Mouse (Mus musculus): ENCODE data around the gene Zic5.

Zic5 gene

DNA sequence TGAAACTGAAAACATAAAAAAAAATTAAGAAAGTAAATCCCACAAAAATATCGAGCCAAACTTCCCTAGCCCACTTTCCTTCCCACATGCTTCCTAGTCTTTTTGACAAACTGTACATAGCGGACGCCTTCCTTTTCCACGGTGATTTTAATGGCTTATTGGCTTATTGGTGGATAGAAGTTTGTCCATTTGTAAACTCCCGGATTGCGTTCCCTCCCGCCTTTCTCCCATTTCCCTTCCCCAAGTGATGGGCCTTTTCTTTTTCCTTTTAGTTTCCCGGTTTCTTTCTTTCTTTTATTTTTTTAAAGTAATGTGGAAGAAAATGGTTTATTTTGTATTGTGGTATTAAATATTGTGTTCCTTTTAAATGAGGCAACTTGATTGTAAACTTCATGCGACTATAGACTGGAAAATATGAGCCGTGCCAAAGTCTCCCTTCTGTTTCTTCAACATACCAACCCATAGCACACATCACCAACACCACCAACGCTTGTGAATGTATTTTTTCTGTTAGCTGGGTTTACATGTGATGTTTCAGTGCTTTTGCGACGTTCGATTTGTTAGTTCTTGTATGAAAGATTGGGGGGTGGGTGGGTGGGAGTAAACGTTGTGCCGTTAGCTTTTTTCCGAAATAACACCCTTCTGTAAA is 14.1 kb upstream of the Zic5 start:
- DNase-seq (ENCODE audit: low spot score in 2 of 2): no peak

GRCm38 (mm10) chr14:122478574-122479011 is 13.1 kb upstream of the Zic5 start:
- no peak for DNase-seq (ENCODE audit: low spot score in 2 of 2)

GRCm38 (mm10) chr14:122477971-122478573 is 12.6 kb upstream of the Zic5 start:
- no peak for DNase-seq (ENCODE audit: low spot score in 2 of 2)

DNA sequence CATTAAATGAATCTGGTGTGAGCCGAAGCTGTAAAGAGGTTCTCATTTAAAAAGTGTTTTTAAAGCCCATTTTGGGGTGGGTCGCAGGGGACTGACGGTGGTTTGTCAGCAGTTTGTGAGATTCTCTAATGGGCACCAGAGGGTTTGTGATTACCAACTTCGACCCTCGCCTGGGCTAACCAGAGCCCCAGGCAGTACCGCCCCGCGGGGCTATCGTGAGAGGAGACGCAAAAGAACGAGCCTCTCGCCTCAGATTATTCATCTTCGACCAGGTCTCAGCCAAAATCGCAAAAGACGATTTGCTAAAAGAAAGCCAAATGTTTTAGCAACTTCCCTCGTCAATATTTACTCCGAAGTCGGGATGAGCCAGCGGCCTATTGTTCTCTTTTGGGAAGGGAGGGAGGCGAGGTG is 11.8 kb upstream of the Zic5 start:
- no peak for DNase-seq (ENCODE audit: low spot score in 2 of 2)

- no peak for DNase-seq (ENCODE audit: low spot score in 2 of 2)
Measured at GRCm38 (mm10) chr14:122476822-122477215, 11.3 kb upstream of the Zic5 start.

- DNase-seq (ENCODE audit: low spot score in 2 of 2): no peak
Measured at GRCm38 (mm10) chr14:122476041-122476821, 10.8 kb upstream of the Zic5 start.

GRCm38 (mm10) chr14:122475557-122476040 is 10.1 kb upstream of the Zic5 start:
- DNase-seq (ENCODE audit: low spot score in 2 of 2): no peak

DNA sequence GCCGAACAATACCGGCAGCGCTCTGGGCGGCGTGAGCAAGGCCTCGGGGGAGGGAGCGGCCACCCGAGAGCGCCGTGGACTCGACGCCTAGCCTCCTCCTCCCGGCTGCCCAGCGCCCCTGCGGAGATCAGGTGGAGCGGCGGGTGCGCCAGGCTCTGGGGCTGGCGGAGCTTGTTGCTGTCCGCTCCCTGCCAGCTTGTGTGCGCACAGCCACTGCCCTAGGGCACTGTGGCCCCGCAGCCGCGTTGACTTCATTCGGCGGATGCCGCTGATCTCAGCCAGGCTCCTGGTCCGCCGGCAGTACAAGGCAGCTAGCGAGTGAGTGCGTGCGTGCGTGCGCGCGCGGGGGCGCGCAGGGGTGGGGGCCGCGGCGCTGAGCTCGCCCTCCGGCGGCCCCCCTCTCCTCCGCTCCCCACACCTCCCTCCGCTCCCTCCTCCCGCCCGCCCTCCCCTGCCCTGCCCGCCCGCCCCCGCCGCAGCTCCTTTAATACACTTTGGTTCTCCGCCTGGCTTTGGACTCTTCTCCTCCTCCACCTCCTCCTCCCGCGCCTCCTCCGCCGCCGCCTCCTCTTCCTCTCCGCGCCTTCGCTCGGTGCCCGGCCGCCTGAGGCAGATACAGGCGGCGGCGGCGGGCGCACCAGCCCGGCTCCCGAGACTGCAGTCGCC is 9.5 kb upstream of the Zic5 start, which contains the start of gene Zic2:
Gene Zic2 (plus strand): TSS at position 545 of the 666 bp plus-strand sequence.
- no peak for DNase-seq (ENCODE audit: low spot score in 2 of 2)

DNA sequence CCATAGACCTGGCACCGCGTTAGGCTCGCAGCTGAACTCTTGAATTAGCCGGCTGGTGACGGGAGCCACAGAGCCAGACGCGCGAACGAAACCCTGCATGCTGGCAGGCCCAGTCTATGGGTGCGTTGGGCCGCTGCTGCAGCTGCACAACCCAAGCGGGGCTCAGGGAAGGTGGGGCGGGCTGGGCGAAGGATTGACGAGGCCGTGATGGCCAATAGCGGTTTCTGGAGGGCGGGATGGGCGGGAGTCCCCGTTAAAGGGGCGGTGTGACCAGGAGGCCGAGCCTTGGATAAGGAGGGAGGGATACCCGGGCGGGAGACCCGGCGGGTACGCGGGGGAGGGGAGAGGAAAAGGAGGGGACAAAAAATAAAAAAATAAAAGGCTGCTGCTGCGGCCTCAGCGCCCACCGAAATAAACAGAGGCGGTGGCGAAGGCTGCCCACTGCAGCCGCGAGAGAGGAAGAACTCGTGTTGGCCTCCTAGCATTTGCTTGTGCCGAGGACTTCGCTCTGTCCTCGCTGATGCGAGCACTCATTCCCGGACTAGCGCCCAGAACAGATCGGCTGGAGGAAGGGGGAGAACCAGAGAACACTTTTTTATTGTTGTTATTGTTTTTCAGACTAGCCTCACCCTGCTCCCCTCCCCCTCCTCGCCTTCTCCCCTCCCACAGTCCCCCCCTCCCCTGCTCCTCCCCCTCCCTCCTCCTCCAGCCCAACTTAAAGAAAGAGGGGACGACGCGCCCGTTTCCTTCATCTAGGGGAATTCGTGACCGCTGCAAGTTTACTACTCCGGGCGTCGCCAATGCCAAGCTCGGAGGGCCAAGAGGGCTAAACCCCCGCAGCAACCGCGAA is 8.8 kb upstream of the Zic5 start:
- DNase-seq (ENCODE audit: low spot score in 2 of 2): no peak

DNA sequence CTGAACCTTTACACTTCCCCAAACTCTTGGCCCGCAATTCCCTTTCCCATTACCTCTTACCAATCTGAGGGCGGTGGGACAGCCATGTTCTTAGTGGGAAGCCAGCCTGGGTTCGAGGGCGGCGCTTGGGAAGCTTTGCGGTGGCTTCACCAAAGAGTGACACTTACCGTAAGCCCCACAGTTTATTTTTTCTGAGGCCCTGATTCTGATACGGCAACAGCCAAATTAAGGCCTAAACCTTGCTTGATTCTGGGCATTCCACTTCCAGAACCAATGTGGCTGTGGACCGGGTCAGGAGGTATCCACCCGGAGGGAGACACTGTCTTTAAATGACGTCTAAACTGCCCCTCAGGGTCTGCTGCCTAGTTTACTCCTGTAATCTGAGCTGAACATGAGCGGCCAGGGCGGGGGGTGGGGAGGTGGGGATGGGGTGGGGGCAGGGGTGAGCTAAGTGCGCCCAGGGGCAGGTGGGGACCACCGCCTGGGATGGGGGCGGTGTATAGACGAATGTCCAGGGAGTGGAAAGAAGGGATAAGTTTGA is 7.8 kb upstream of the Zic5 start:
- no peak for DNase-seq (ENCODE audit: low spot score in 2 of 2)

GRCm38 (mm10) chr14:122472647-122473046 is 7.2 kb upstream of the Zic5 start:
- no peak for DNase-seq (ENCODE audit: low spot score in 2 of 2)

DNA sequence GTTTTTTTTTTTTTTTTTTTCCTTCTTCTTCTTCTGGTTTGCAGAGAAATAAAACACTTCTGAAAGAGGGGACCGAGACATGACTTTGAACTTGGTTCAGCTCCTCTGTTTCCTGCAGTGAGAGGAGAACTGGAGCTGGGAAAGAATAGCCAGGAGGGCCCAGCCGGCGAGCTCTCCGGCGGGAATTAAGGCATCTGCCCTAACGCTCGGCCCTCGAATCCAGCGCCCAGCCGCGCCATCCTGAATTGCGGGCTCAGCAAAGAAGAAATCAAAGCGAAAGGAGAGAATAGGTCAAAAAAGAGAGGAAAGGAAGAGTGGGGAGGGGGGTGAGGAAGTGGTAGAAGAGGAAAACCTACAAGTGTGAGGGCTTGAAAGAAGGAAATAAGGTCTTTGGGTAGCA is 6.7 kb upstream of the Zic5 start:
- no peak for DNase-seq (ENCODE audit: low spot score in 2 of 2)

DNA sequence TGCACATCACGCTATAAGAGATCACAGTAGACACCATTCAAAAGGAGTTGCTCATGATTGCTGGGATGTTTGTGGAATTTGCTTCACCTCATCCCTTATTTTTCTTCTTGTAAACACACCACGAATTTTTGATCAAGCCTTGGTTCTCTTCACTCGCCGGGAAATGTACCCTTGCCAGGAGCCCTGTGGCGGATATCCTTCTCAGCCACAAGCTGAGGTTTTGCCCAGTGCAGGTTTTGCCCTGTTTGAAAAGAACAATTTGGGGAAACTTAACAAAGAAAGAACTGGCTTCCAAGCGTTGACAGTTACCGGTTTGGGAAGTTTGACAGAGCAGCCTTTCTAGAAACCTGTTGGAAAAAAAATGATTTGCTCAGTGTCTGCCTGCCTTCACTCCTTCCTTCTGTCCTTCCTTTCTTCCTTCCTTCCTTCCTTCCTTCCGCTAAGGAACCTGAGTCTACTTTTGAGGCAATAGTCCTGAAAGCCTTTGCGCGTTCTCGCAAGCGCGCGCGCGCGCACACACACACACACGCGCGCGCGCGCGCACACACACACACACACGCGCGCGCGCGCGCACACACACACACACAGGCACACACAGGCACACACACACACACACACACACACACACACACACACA is 6.1 kb upstream of the Zic5 start:
- no peak for DNase-seq (ENCODE audit: low spot score in 2 of 2)

- no peak for DNase-seq (ENCODE audit: low spot score in 2 of 2)
Measured at GRCm38 (mm10) chr14:122468971-122469755, 3.7 kb upstream of the Zic5 start.

DNA sequence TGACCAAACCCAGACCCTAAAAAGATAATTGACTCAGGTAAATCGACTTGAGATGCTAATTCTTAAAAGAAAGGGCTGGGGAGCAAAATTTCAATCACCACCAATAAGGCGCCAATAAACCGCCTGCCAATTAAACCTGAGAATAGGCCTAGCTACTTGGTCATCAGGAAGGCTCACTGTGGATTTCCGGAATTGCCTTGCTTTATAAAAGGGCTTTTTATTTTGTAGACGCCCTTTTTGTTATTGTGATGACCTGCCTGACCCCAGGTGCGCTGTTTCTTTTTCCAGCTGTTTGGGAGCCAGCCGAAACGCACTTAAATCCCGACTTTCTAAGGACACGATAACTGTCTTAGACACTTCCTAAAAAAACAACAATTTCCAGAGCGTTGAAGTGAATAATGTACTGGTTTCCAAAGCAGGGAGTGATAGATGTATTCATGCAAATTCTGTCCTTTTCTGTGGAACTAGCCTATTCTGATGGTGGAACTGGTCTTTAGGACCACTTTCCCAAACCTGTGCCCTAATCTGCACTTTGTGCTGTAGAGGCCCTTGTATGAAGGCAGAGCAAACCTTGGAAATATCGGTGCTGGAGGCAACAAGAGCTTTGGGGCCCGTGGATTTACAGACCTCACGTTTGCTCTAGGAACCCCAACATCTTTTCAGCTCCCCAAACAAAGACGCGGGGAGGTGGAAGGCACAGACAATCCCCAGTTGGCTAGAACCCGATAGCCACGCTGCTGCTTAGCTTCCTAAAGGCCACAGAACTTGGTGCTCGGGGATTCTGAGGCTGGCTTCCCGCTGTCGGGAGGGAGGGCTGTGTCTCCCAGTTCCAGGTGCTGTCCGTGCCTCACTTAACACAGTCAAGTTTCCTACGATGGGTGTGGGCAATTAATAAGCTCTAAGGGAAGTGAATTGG is 2.7 kb upstream of the Zic5 start:
- no peak for DNase-seq (ENCODE audit: low spot score in 2 of 2)

GRCm38 (mm10) chr14:122466756-122467362 is 1.4 kb upstream of the Zic5 start:
- DNase-seq (ENCODE audit: low spot score in 2 of 2): no peak

- no peak for DNase-seq (ENCODE audit: low spot score in 2 of 2)
Measured at GRCm38 (mm10) chr14:122465931-122466490, 534 bp upstream of the Zic5 start.

- DNase-seq (ENCODE audit: low spot score in 2 of 2): no peak
Measured at GRCm38 (mm10) chr14:122464351-122464762, 1.1 kb downstream of the Zic5 start.

Data from spleen, postnatal 36 days (tissue).